Mouse (Mus musculus) stomach, adult 2 months (tissue): ENCODE measurements around the gene Mrpl49. TPM values are rescaled to one million over a fixed set of nuclear protein-coding genes. Genes with fewer than 3 reads are reported as not detected.

ENCODE experiments used
- polyA plus RNA-seq: library from polyadenylated mRNA; depleted of rRNA; stranded (reverse); fragments of >200 nt; gene quantifications from 2 replicates; pipeline ENCODE4 v1.2.3, GENCODE M21; 2012; rRNA removed

The Mrpl49 gene
- 5.1 and 5.2 TPM in 2 replicates for polyA plus RNA-seq

DNA sequence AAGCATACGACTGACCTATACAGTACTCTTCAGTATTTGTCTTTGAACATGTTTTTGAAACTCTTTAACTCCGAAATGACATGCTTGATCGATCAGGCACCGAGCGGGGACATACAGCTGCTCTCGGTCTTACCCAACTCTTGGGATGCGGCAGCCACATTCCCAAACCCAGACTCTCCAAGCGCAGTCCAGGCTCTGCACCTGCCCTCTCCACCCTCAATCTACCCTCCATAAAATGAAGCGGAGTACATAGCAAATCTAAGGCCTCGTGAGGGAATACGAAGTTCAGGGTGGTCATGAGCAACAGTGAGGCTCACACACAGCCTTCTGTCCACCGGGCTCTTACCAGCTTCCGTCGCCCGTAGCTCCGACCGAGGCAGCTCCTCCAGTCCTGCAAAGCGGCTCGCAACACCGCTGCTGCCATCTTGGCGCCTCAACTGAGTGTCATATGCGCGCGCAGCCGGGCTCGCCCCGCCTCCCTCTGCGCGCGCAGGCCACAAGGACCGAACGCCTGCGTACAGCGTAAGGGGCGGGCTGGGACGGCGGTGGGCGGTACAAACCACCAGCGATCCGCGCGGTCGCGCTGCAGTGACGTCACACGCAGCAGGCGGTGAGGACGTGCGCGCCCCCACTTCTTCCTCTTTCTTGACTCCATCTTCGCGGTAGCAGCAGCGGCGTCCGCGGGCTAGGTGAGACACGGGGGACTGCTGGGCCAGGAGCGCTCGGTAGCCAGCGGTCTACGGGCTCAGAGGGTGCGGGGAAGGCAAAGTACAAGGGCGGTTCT is at the start of gene Mrpl49, which contains the start of gene Fau:
Gene Mrpl49 (minus strand): TSS at position 473 of the 784 bp plus-strand sequence.
Gene Fau (plus strand): TSS at position 532 of the 784 bp plus-strand sequence.

DNA sequence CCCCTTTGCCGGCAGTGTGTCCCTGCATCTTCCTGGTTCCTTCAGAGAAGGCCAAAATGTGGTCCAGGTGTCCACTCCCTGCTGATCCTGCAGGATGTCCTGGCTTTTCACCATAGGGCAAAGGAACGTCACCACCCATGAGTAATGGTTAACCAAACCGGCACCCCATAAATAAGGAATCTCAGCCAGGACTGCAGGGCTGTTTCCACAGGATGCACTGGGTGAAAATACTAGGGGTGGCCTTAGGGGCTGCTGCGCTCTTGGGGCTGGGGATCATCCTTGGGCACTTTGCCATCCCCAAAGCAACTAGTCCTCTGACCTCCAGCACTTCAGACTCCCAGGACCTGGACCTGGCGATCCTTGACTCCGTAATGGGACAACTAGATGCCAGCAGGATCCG is 48.0 kb upstream of the Mrpl49 start, which contains the start of gene Naaladl1:
Gene Naaladl1 (plus strand): TSS at position 197 of the 400 bp plus-strand sequence.

DNA sequence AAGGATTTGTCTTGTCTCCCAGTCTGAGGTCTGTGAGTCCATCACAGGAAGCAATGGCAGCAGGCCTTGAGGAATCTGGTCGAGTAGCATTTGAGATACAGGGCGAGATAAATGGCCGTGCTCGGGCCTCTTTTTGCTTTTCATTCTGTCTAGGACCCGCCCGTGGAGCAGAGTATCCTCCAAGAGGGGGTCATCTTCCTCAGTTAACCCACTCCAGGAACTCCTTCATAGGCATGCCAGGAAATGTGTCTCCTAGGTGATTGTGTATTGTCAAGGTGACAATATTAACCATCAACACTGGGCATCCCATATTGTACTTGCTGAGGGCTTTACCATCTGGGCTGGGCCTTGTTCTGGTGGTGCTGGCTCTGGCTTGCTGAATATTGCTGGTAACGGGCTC is 36.5 kb upstream of the Mrpl49 start, which contains the start of gene AC131692.1:
Gene AC131692.1 (plus strand): TSS at position 301 of the 400 bp plus-strand sequence.

DNA sequence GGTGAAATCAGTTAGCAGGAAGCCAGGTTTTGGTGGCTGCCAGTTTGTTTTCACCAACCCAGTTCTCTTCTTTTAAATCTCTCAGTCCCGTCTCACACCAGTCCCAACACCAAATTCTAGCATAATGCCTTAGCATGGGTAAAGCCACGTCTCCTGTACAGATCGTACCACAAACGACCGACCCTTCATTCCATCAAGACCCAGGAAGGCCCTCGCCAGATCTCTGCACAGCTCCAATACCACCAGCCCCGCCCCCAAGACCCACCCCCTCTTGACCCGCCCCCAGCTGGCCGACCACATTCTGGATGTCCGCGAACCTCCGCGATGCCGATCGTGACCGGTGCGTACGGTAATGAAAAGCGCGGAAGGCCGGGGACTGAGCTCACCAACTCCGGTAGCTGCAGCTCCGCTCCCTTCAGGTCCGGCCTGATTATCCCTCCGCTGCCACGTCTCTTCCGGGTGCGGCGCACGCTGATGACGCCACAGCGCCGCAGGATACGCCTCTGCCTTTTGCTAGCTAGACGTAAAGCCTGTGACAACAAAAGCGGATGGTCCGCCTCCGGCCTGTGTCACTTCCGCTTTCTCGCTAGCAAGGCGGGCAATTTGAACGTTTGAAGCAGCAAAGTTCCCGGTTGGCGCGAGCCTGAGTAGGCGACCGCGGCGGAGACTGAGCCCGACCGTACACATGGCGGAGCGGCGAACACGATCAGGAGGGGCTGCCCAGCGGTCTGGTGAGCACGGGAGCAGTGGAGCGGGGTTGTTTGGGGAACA is 27.1 kb upstream of the Mrpl49 start, which contains the start of the genes Zfpl1 and Cdca5:
Gene Zfpl1 (minus strand): TSS at position 479 of the 771 bp plus-strand sequence.
Gene Cdca5 (plus strand): TSS at position 506 of the 771 bp plus-strand sequence.

DNA sequence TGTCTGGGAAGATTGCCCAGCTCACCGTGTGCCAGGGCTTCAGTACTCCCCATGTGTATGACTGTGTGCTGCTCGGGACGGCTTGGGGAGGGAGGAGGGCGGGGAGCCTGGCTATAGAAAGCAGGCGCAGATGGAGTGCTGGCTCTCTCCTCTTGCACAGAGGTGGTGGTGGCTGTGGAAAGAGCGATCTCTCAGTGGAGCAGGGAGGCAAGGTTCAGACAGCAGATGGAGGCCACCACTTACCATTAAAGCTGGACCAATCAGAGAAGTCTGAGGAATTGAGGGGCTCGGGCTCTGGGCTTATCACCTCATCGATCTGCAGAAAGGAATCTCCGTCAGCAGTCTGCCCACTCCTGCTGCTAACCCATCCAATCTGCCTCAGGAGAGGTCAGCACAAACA is 24.6 kb upstream of the Mrpl49 start, which contains the start of gene Gm28374:
Gene Gm28374 (minus strand): TSS at position 101 of the 400 bp plus-strand sequence.

DNA sequence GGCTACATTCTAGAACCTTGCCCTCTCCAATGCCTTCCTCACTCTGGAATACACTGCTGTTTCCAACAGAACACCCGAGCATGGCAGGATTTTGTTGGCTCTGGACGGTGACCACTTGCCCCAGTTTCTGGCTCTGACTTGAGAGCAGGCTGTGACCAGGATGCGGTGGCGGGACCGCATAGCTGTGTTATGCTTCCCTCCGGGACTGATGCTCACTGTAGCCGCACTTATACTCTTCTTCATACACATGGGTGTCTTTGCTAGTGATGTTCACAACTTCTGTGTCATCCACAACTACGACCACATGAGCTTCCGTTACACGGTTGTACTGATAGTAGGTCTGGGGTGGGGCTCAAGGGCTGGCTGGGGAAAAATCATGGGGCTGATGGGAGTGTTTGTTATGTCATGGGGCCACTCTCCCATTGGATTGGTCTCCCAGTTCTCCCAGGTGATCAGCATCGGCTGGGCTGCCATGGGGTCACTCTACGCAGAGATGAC is 22.4 kb upstream of the Mrpl49 start, which contains the start of gene Tmem262:
Gene Tmem262 (plus strand): TSS at position 51 of the 498 bp plus-strand sequence.

DNA sequence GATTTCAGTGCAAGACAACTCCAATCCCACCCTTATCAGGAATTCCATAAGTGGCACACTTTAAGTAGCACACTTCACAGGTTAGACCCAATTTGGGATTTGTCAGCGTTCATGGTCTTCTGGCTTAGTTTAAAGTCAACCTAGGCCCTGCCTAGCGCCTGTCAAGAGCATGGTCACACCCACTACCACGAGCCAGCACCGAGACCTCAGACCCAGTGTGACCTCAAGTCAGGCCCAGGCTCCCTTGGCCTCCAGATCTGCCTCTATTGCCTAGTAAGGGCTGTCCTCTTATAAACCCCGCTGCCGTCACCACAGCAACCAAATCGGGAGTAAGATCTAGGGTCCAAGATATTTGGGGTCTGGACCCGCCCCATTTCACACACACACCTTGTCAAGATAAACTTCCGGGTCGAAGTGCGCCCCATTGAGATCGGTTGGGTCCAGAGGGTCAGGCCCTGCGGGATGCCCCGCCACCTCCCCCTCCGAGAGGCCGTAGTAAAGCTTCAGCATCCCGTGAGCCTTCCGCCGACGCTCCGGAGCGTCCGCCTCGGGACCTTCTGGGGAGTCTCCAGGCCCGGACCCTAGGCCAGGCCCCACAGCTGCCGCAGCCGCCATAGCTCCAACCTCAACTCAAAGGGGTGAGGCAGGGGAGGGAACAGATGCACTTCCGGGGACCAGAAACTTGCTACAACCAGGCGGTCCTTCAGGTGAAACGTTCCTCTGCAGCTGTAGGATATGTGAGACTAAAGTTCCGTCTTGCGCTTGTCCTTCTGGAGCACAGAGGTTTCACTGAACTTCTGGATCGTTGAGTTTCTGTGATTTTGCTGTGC is 19.2 kb upstream of the Mrpl49 start, which contains the start of gene Vps51:
Gene Vps51 (minus strand): TSS at position 668 of the 830 bp plus-strand sequence.

DNA sequence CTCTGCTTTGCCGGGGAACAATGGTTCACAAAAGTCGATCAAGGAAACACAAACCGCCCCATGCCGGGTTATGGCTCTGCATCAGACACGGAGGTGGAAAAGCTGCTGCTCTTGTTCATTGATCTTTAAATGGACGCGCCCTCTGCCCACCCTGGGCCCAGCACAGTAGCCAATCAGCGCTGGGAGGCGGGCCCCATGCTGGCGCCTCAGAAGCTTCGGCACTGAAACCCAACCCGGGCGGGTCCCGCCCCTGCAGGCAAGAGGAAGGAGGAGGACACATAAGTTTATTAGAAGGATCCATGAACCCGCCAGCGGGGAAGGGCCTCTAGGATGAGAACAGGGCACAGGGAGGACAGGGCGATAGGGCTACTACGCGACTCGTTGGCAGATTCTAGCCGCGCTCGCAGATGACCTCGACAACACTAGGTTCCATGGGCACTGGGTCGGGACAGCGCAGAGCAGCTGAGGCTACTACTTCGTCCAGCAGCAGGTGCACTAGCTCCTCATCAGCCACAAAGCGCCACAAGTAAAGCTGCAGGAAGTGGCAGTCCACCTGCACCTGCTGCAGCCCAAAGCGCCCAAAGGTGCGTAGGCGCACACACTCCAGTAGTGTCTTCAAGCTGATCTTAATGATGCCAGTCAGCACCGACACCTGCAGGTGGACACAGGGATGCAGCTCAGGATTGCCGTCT is 10.3 kb upstream of the Mrpl49 start, which contains the start of gene Tm7sf2:
Gene Tm7sf2 (minus strand): TSS at position 650 of the 692 bp plus-strand sequence.

DNA sequence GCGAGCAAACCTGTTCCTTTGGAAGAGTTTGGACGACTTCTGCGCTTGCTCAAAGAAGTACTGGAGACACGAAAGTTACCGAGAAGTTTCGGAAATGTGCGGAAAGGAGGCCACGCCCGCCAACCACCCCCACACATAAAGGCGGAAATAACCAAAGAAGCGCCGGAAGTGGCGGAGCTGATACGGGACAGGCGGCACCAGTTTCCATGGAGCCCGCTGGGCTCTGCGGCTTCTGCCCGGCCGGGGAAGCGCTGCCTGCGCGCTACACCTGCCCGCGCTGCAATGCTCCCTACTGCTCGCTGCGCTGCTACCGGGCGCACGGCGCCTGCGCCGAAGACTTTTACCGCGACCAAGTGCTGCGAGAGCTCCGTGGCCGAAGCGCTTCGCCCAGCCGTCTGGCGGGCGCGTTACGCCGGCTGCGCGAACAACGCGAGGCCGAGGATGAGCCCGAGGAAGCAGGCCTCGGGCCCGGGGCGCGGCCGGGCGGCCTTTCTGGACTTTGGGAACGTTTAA is 3.5 kb upstream of the Mrpl49 start, which contains the start of gene Znhit2:
Gene Znhit2 (plus strand): TSS at position 172 of the 513 bp plus-strand sequence.

DNA sequence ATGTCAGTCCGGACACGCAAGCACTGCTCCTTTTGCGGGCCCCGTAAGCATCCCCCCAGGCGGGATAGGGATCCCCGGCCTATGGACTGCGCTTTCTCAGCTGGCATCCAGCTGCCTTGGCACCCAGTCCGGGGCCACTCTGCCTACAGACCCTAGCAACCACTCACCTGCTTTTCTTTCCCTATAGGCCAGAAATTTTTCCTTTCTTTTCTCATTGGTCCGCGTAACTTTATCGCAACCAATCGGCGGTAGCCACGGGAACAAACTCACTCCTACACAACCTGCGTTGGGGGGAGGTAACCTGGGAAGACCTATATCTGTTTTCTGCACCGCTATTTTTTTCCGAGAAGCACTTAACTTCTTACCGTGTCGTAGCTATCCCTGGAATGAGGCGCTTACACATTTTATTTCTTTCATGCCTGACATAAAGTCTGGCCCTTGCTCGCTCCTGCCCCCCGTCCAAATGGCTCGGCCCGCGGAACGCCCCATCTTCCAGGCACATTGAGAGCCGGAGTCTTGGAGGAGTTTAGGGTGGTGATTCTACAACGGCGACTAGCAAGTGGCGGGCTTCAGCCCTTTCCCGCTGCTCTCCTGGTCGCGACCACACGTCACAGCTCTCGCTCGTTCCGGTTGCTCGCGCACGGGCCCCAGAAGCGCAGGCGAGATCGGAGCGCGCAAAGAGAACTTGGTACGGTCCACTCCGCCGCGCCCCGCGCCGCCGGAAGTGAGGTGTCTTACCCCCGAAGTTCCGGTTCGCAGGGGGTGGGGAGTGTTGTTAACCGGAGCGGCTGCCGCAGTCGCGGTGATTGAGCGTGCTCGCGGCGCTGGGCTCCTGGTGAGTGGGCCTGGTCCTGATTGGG is 11.1 kb downstream of the Mrpl49 start, which contains the start of gene Syvn1:
Gene Syvn1 (plus strand): TSS at position 283 of the 860 bp plus-strand sequence.

DNA sequence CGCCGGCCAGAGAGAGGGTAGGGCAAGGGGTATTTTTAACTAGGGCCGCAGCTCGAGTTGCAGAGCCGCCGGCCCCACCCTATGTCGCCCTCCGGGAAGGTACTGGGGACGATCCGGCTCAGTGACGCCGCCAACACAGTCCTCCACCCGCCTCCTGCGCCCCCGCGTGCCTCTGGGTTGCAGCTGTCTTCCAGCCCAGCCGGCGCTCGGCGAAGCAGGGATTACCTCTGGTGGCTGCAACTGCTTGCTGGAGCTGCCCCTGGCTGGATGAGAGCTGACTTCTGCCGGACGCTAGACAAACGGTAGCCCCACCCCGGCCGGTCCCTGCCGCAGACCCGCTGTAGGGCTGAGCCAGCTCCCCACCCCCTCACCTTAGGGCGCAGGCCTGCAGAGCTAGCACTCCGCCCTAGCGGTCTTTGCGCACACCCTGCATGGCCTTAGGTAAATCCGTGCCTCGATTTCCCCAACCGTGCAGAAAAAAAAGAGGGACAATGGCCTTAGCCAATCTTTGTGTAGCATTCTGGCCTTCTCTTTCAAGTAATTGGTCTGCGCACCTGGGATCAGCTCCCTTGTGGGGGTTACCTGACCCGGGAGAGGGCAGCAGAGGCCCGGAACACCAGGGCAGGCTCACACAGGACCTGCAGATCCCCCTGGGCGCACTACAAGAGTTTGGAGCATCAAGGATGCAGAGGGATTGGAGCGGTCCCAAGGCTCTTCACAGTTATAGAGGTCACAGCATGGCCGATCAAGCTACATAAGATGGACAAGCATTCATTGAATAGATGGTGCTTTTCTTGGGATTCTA is 41.9 kb downstream of the Mrpl49 start, which contains the start of gene Capn1:
Gene Capn1 (minus strand): TSS at position 387 of the 805 bp plus-strand sequence.

Other genes with a start within 250 kb of the Mrpl49 start
- gene Frmd8, start 182.5 kb downstream of the Mrpl49 start, polyA plus RNA-seq, result 9.3 and 10.0 TPM in 2 replicates
- gene Slc25a45, start 180.0 kb downstream of the Mrpl49 start, polyA plus RNA-seq, result 9.7 and 9.8 TPM in 2 replicates
- gene Tigd3, start 163.6 kb downstream of the Mrpl49 start, polyA plus RNA-seq, result 0.19 and 0.25 TPM in 2 replicates
- 29.4 and 29.7 TPM in 2 replicates for gene Dpf2, start 144.8 kb downstream of the Mrpl49 start, polyA plus RNA-seq
- 7.8 and 8.0 TPM in 2 replicates for gene Cdc42ep2, start 133.0 kb downstream of the Mrpl49 start, polyA plus RNA-seq
- gene Pola2, start 93.6 kb downstream of the Mrpl49 start, polyA plus RNA-seq, result 14.8 and 18.1 TPM in 2 replicates
- gene Slc22a20, start 71.6 kb downstream of the Mrpl49 start, polyA plus RNA-seq, result not detected in 2 replicates
- 37.4 and 43.7 TPM in 2 replicates for gene Capn1, start 41.9 kb downstream of the Mrpl49 start, polyA plus RNA-seq
- 45.0 and 47.3 TPM in 2 replicates for gene Syvn1, start 11.2 kb downstream of the Mrpl49 start, polyA plus RNA-seq
- 722 and 1,119 TPM in 2 replicates for gene Fau, start 59 bp upstream of the Mrpl49 start, polyA plus RNA-seq
- 37.3 and 60.7 TPM in 2 replicates for gene Znhit2, start 3.4 kb upstream of the Mrpl49 start, polyA plus RNA-seq
- 43.1 and 48.4 TPM in 2 replicates for gene Tm7sf2, start 10.6 kb upstream of the Mrpl49 start, polyA plus RNA-seq
- gene Vps51, start 19.4 kb upstream of the Mrpl49 start, polyA plus RNA-seq, result 34.6 and 34.9 TPM in 2 replicates
- gene Tmem262, start 22.2 kb upstream of the Mrpl49 start, polyA plus RNA-seq, result not detected in 2 replicates
- gene Gm28374, start 24.5 kb upstream of the Mrpl49 start, polyA plus RNA-seq, result 0.10 and 0.34 TPM in 2 replicates
- 64.7 and 68.1 TPM in 2 replicates for gene Zfpl1, start 27.2 kb upstream of the Mrpl49 start, polyA plus RNA-seq
- gene Cdca5, start 27.2 kb upstream of the Mrpl49 start, polyA plus RNA-seq, result 0.80 and 1.0 TPM in 2 replicates
- not detected in 2 replicates for gene AC131692.1, start 36.6 kb upstream of the Mrpl49 start, polyA plus RNA-seq
- 0.19 and 0.30 TPM in 2 replicates for gene Naaladl1, start 48.0 kb upstream of the Mrpl49 start, polyA plus RNA-seq
- gene Sac3d1, start 60.9 kb upstream of the Mrpl49 start, polyA plus RNA-seq, result 24.7 and 40.8 TPM in 2 replicates
- 32.0 and 40.7 TPM in 2 replicates for gene Snx15, start 70.5 kb upstream of the Mrpl49 start, polyA plus RNA-seq
- gene Batf2, start 83.2 kb upstream of the Mrpl49 start, polyA plus RNA-seq, result 7.1 and 7.8 TPM in 2 replicates
- gene Arl2, start 83.8 kb upstream of the Mrpl49 start, polyA plus RNA-seq, result 90.1 and 115 TPM in 2 replicates
- gene Majin, start 126.6 kb upstream of the Mrpl49 start, polyA plus RNA-seq, result not detected in 2 replicates
- gene Gpha2, start 168.6 kb upstream of the Mrpl49 start, polyA plus RNA-seq, result 0.50 and 1.0 TPM in 2 replicates
- gene Ppp2r5b, start 178.1 kb upstream of the Mrpl49 start, polyA plus RNA-seq, result 47.1 and 114 TPM in 2 replicates
- 48.8 and 62.8 TPM in 2 replicates for gene Atg2a, start 183.9 kb upstream of the Mrpl49 start, polyA plus RNA-seq
- 152 and 233 TPM in 2 replicates for gene Ehd1, start 218.9 kb upstream of the Mrpl49 start, polyA plus RNA-seq
- 28.3 and 31.9 TPM in 2 replicates for gene Cdc42bpg, start 248.7 kb upstream of the Mrpl49 start, polyA plus RNA-seq